Mouse (Mus musculus): ENCODE results near the gene Caln1. TPM values are rescaled to one million over a fixed set of nuclear protein-coding genes. Genes with fewer than 3 reads are reported as not detected.

The Caln1 gene
- total RNA-seq, 2 experiments from 2014 or later = 0.36 to 0.56 TPM

DNA sequence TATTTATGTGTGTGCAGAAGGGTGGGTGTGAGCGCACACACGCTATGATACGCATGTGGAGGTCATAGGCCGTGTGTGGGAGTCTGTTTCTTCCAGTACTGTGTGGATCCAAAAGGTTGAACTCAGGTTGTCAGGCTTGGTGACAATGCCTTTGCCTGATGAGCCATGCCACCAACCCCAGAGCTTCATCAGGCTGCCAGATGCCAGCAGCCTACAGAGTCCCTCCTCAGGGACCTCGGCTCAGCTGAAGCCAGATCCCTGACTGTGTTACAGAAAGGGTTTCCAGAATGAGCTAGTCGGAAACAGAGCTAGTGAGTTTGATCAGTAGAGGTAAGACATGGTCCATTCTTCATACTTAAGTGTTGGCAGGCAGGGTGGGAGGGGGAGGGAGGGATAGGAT, 25.9 kb downstream of the Caln1 start:
- DNase-seq = no peak

DNA sequence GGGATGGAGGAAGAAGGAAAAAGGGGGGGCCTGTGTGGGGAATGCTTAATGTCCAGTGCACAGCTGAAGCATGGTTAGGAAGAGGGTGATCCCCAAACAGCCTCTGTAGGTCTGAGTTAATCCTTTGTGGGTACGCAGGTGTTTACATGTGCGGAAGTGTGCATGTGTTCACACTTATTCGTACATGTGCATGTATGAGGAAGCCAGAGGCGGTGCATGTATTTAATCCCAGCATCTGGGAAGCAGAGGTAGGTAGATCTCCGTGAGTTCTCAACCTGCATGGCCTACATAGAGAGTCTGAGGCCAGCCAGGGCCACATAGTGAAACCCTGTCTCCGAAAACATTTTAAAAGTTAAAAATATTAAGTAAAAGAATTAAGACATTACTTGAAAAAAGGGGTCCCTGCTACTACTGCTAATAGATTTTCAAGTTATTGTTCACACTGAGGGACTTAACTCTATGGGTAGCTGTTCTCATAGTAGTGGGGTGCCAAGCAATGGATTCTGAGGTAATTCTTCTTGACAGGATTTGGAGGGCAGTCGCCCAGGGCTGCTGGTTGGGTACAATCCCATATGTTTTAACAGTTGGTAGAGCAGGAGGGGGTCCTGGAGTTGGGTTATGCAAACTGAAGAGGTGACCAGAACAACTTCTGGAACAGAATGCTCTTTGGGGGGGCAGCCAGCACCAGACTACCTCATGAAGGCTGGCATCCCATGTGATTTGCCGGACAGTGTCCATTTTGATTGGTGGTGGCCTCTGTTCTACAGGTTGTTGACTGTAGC, 31.1 kb downstream of the Caln1 start:
- DNase-seq = no peak

DNA sequence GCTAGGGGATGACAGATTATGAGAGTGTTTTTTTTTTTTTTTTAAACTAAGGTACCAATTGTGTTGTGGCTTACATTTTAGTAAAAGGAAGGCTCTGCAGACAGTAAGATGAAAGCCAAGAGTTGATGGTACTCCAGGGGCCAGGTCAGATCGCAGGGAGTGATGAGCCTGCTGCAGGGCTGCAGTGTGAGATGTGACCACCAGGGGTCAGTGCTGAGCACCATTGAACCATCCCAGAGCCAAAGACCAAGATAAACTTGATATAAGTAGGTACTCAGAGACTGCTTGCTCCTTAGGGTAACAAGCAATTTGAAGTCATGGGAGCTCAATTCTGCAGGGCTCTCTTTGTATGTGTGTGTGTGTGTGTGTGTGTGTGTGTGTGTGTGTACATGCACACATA, 35.9 kb downstream of the Caln1 start:
- DNase-seq = peak; percentile 64

DNA sequence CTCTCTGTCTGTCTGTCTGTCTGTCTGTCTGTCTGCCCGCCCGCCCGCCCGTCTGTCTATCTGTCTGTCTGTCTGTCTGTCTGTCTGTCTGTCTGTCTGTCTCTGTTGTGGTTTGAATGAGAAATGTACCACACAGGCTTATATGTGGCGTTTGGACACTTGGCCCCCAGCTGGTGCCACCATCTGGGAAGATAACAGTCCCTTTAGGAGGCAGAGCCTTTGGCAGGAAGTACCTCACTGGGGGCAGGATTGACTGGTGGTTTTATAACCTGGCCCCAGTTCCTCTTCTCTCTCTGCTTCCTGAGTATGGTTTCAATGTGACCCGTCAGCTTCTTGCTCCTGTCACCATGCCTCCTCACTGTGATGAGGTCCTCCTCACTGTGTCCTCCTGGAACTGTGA, 40.5 kb downstream of the Caln1 start:
- DNase-seq = no peak

DNA sequence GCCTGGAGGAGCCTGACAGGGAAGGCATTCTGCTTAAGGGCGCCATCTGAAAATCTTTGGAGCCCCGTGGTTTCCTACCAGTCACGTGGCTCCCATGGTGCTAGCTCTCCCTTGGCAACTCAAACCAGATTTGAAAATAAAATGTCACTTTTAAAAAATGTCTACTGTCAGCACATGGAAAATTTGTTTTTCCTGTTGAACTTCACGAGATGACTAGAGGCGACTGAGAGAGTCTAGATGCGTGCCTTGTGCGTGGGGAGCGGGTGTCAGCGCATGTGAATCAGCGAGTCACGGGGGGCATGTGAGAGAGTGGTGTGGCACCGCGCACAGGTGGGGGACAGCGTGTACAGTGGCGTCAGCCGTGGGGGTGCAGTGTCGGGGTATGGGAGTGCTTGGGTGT, 42.3 kb downstream of the Caln1 start:
- DNase-seq = no peak

DNA sequence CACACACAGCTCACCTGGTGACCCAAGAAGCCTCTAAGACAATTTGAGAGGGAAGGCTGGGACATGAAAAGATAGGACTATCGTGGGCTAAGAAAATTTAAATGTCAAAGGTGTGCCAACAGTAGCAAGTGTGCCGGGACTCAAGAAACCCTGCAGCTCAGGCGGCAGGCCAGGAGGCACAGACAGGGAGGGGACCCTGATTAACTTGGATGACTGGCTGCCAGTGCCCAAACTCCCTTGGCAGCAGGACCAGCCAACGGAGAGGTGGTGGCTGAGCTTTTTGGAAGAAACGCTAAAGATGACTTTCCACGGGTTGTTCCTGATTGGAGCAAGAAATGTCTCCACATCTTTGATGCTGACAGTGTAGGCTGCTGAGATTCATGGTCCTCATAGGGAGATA, 78.2 kb downstream of the Caln1 start:
- no peak for DNase-seq

DNA sequence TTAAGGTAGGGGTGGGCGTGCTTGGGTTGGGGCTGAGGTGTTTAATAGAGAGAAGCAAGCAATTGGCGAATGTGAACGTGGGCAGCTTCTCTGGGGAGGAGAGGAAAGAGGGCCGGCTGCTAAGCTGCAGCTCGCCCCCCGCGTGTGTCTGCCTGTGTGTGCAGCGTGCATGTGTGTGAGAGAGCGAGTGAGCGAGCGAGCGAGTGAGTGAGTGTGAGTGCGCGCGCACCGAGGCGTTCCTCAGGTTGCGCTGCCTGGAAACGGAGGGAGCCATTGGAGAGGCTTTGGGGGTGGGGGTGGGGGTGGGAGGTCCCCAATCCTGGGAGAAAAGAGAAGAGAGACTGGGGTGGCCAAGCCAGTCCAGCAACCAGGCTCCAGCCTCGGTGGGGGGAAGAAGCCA, 79.2 kb downstream of the Caln1 start:
- DNase-seq = no peak

DNA sequence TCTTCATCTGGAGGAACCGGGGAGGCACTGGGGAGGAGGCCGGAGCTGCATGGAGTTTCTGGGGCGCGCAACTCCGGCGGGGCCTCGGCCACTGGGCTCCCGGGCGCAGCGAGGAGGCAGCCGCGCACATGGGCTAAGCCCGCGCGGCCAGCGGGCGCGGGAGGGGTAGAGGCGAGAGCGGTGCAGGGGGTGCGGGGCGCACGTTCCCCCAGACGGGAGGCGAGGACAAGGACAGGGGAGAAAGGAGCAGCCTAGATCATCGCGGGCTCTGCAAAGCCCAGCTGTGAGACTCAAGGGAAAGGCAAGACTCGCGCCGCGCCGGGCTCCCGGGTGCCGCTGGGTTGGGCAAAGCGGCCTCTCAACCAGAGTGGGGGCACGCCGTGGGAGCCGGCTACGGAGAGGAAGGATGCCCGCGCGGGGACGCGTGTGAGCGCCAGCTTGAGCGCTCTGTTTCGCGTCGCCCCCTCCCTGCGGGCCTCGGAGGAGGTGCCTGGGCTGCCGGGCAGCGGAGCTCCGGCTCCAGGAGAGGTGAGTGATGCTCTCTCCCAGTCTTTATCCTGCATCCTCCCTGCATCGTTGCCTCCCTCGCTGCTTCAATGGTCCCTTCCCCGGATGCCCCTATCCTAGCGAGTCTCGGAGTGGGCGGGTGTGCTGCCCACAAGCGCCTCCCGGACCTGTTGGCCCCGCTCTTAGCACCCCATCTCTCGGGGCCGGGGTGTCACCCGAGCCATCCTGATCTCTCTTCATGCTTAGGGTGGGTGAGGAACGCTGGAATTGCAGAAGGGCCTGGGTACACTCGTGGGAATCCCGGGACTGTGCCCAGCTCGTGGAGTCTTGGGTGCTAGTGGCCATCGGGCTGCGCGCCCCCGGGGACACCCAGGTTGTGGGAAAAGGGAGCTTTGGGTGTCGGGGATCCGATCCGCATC, 79.9 kb downstream of the Caln1 start:
- peak; percentile 9 for DNase-seq

DNA sequence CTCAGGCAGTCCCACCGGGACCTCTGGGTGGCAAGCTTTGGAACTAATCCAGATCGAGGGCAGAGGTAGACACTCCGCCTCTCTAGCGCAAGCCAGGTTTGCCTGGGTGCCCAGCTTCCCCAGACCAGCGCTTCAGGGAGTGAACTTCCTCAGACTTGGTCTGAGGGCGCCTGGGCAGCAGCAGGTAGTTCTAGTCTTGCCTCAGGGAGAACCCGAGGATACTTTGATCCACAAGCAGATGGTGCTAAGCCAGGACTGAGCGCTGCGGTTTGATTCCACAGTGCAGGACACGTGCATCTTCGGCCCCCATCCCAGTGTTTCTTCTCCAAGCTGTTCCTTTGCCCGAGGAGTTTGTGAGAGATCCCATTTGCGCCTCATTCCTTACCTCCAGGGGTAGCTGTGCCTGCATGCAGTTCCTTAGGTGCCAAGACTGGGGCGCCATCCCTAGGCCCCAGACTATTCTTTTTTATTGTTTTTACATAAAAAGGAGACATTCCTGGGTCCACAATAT, 80.8 kb downstream of the Caln1 start:
- DNase-seq = no peak

DNA sequence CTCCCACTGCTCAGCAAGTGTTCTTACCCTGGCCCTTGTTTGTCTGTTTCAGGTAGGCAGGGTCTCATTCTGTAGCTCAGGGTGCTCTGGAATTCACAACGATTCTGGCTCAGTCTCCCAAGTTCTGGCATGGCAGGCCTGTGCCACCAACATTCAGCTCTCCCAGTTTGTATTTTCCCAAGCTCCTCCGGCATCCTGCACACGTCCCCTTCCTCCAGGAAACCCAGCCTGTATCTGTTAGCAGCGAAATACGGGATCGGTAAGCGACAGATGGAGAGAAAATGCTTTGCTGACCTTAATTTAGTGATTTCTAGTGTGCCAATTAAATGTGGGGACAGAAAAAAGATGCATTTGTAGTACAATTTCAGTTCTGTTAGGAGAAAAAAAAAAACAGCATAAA, 88.8 kb downstream of the Caln1 start:
- DNase-seq = no peak

DNA sequence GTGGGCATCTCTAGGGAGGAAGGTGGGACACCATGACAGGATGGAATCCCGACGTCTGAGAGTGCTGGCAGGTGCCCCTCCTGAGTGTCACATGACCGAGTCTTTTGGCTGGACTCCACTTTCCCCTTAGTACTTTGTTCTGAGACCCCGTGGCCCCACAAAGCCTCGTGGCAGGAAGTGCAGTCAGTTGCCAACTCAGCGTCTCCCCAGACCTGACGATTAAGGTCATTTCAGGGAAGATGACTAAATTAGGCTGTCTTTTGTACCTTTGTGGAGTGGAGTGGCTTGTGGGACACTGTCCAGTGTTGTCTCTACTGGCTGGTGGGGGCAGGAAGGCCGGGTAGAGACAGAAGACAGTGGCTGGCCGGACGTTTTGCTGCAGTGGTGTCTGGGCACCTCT, 103.0 kb downstream of the Caln1 start:
- DNase-seq = no peak

DNA sequence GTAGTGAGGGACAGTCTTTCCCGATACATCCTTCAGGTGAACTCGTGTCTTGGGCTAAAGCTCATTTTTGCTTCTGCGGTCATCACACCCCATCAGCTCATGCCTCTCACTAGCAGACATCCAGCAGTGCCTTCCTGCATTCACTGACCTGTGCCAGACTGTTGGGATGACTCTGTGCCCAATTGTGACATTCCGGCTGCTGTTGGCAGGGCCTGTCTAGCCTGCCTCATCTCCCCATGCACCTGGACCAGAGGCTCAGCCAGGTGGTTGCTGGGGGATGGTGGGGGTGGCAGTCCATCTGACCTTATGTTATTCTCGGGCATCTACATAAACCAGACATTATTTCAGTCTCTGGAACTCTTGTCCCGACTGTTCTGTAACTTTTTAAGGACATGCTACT, 105.6 kb downstream of the Caln1 start:
- no peak for DNase-seq

DNA sequence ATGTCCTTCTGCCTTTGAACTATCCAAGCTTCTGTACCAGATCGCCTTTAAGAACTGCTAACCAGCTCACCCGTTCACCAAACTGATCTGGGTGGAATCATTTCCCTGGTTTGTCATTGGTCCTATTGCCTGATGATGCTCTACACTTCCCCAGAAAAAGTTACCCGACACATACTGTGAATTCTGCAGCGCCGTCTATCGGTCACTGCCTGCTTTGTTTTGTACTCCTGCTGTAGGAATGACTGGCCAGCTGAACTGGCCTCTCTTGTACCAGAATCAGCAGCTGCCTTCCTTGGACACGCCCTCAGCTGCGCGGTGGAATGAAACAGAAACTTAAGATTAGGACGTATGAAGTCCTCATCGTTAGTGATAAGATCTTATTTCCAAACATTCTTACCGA, 107.5 kb downstream of the Caln1 start:
- no peak for DNase-seq

DNA sequence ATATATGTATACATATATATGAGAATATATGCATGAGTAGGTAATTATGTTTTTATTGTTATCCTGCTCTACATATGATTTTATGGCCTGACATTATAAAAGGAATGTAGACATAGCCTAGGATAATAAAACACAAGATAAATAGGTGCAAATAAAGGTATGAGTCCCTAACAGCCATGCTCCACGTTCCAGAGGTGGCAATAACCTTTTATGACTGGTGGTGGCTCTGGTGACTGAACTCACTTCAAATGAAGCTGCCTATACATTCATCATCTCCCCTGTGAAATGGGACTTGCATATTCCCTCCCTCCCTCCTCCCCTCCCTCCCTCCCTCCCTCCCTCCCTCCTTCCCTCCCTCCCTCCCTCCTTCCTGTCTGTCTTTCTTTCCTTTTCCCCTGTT, 111.0 kb downstream of the Caln1 start:
- DNase-seq = no peak

DNA sequence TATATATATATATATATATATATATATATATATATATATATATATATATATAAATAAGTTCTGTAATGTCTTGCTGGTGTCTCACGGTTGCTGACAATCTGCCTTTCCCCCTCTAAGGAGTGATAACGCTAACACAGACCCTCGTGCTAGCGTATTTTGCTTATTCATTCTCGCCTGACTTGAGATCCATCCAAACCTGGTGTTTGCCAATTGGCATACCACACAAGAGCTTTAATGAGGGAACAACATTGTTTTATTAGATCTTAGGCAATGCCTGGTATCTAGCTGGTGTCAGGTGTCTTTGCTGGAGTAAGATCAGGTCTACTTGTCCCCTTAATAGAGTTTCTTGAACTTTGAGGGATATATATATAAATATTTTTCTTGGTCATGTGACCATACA, 122.2 kb downstream of the Caln1 start:
- no peak for DNase-seq

DNA sequence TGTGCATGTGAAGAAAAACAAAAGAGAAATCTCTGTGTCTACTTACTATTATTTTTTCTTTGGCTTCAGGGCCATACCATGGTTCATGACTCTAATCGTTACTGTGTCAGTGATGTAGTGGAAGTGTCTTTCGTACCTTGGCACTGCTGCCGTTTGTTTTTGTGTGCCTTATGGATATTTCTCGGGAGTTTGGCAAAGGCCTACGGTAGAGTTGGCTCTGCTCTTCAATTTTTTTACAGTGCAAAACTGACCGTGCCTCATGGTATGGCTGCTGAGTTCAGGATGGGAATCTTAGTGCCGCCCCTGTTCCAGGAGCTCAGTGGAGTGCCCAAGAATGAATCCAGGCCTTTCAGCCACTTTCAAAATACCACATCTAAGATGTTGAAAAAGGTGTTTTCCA, 123.0 kb downstream of the Caln1 start:
- no peak for DNase-seq

DNA sequence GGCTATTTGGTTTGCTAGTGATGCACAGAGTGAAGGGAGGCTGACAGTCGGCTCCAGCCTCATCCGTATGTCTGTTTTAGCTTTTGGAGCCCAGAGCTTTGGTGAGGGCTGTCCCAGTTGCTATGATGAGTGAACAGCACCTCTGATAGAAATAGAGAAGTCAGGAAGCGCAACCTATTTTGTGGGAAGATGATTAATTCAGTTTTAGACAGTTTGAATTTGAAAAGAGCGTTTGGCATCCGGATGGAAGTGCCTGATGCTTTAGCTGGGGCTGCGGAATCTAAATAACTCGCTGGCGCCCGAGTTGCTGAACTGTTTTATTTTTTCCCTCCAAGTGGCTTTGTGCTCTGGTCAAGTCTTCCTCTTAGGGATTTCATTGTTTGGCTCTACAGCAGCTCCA, 133.3 kb downstream of the Caln1 start:
- DNase-seq = no peak

DNA sequence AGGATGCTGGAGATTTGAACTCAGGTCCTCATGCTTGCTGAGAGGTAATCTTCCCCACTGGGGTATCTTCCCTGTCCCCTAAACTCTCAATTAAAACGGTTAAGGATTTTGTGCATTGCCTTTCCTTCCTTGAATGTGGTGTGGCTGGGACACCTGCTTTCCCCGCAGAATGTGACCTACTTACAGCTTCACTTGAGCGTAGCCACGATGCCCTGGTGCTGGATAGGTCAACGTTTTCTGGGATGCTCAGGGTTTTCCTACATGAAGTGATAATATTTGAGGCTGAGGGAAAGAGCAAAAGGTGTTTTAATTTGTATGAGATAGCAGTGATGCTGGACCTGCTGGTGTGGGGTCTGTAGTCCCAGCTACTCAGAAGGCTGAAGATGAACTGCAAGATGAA, 135.6 kb downstream of the Caln1 start:
- DNase-seq = no peak

DNA sequence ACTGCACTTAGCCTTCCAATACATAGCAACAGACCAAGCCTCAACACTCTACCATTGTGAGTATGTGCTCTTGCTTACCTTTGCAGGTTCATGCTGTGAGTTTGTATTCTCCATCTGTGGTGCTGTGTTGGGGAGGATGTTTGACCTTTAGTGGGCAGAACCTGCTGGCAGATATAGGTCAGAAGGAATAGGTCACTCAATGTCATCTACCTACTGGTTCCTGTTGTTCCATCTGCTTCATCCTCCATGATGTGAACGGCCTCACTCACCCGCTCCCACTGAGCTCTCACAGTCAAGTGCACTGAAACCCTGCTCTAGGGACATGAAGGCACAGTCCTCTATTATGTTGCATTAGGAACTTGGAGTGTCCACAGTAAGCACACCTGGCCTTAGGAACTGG, 141.3 kb downstream of the Caln1 start:
- DNase-seq = no peak

DNA sequence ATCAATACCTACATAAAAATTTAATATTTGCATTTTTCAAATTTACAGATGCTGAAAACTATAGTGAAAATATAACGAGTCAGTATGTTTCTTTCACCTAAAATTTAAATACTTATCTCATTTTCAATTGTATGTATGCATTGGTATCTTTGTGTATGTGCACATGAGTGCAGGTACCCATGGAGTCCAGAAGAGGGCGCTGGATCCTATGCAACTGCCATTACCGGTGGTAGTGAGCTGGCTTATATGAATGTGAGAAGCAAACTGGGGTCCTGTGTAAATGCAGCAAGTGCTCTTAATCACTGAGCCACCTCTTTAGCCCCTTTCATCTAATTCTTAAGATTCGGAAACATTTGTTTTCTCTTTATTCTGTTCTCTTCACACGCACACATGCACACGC, 146.1 kb downstream of the Caln1 start:
- no peak for DNase-seq

DNA sequence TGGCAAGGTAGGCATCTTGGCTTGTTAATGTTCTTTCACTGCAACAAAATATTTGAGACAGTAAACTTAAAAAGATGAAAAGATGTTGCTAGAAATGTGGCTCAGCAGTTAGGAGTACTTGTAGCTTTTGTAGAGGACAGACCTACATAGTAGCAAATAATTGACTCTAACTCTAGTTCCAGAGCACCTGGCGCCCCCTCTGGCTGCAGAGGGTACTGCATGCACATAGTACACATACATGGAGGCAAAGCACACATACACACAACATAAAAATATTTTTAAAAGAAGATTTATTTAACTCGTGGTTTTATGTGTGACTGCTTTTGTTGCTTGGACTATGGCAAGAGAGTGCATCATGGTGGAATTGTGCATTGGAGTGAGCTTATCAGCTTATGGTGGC, 151.3 kb downstream of the Caln1 start:
- DNase-seq = no peak

DNA sequence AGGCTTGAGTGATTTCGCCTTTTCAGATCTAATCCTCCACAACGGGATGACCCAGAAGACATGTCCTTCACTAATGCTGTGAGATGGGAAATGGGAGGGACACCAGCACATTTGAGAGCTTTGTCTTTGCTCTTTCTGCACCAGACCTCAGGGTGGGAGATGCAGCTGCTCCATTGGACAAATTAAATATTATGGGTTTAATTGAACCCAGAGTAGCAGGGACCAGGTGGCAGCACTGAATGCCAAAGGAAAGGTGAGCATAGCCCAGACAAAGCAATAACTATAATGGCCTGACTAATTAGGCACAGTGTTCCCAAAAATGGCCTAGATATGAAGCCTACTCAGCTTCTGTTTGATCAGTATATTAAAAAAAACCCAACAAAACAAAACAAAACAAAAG, 158.2 kb downstream of the Caln1 start:
- DNase-seq = no peak

DNA sequence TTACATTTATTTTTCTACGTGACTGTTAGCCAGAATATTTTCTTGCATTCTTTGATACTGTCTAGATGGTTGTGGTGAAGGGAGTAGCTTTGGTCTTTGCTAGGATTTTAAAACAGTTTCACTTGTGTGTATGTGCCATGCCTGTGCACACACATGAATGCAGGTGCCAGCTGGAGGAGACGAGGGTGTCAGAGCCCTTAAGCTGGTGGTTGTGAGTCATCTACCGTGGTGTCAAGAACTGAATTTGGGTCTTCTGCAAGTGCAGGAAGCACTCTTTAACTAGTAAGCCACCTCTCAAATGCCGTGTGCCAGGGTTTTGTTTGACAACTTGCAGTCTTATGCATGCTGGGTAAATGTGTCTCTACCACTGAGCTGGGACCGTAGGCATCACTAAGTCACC, 178.2 kb downstream of the Caln1 start:
- no peak for DNase-seq

DNA sequence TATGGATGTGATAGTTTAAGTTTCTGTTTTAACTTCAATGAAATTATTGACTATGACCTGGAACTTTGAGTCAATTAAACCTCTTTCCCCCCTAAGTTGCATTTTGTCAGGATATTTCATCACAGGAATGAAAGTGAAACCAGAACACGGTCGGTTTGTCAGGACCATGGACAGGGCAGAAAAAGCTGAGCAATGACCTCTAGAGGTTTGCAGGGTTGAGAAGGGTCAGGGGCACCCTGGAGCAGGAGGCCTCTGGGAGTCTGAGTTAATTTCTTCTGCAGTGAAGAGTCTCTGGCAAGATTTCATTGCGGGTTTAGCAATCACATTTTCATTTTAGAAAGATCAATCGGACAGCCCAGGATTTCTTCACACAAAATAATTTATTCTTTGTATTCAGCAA, 184.7 kb downstream of the Caln1 start:
- DNase-seq = no peak

All from gastrocnemius, postnatal 10 days (tissue).